Mouse (Mus musculus): ENCODE measurements around the gene Ralb. TPM values are rescaled to one million over a fixed set of nuclear protein-coding genes. Genes with fewer than 3 reads are reported as not detected.
A peak's percentile ranks its signal among the peaks of the same experiment; 100 is the strongest.

Ralb gene
- polyA plus RNA-seq, 1 experiment from 2014 or later: 96.8 TPM

DNA sequence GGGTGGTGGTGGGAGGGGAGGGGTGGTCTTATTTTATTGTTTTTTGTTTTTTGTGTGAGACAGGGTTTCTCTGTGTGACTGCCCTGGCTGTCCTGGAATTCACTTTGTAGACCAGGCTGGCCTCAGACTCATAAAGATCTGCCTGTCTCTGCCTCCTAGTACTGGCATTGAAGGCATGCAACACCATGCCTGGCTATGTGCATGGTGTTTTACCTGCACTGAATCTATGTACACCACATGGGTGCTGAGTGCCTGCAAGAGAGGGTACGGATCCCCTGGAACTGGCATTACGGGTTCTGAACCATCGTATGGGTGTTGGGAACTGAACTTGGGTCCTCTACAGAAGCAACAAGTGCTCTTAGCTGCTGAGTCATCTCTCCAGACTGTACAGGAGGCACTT lies 1.4 kb upstream of the Ralb start:
- ATAC-seq (ENCODE audit: low read depth) (no peak), DNase-seq (ENCODE audit: low spot score) (no peak)
- Histone ChIP-seq H3K4me2 (ENCODE audit: low read depth, low read length) (no peak overlapping the region), H3K36me3 (ENCODE audit: control insufficient read depth, insufficient read depth, low read length) (0 out of 2 replicates have a peak, but pooled peaks cover under 1% of the 10 kb centered on the region), H3K27ac (replicated peaks; ENCODE audit: low read depth, low read length) (no peak overlapping the region), H3K27me3 (replicated peaks; ENCODE audit: control insufficient read depth, insufficient read depth, low read length) (no peaks in the 10 kb centered on the region), H3K9me3 (ENCODE audit: control insufficient read depth, low read length) (no peaks in the 10 kb centered on the region), H3K4me1 (ENCODE audit: control insufficient read depth, insufficient read depth, low read length) (peaks cover 22% of the 10 kb centered on the region), H3K4me3 (ENCODE audit: low read depth, low read length) (no peak overlapping the region), H3K9ac (ENCODE audit: low read depth, low read length) (no peak overlapping the region)
- 89% methylated on average over 3 of the region's 3 CpGs for WGBS

DNA sequence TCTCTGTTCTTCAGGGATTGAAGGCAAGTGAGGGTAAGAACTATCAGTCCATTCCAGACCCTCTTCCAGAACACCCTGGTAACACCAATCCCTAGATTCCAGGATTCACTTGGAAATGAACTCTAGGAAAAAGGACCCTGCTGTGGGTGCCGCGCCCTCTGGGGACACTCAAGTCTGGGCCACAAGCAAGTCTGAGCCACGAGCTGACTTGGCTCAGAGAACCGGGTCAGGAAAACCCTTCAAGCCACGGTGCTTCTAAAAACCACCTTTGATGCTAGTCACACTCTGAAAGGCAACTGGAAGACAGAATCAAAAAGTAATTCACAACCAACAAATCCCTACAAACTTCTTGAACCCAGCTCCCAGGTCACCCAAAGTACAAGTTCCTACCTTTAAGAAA lies 786 bp downstream of the Ralb start:
- Histone ChIP-seq H3K4me3 (ENCODE audit: low read depth, low read length) (peak overlapping the region; percentile 78), H3K9ac (ENCODE audit: low read depth, low read length) (peak overlapping the region; percentile 85), H3K9me3 (ENCODE audit: control insufficient read depth, low read length) (no peaks in the 10 kb centered on the region), H3K4me2 (ENCODE audit: low read depth, low read length) (peak overlapping the region; percentile 84), H3K36me3 (ENCODE audit: control insufficient read depth, insufficient read depth, low read length) (peaks cover 5% of the 10 kb centered on the region; the same call in 1 of the 2 replicates), H3K4me1 (ENCODE audit: control insufficient read depth, insufficient read depth, low read length) (peaks cover 19% of the 10 kb centered on the region), H3K27me3 (replicated peaks; ENCODE audit: control insufficient read depth, insufficient read depth, low read length) (no peaks in the 10 kb centered on the region), H3K27ac (replicated peaks; ENCODE audit: low read depth, low read length) (no peak overlapping the region)
- no peak for DNase-seq (ENCODE audit: low spot score)
- no peak for ATAC-seq (ENCODE audit: low read depth)
- WGBS: 16% methylated on average over 5 of the region's 5 CpGs

DNA sequence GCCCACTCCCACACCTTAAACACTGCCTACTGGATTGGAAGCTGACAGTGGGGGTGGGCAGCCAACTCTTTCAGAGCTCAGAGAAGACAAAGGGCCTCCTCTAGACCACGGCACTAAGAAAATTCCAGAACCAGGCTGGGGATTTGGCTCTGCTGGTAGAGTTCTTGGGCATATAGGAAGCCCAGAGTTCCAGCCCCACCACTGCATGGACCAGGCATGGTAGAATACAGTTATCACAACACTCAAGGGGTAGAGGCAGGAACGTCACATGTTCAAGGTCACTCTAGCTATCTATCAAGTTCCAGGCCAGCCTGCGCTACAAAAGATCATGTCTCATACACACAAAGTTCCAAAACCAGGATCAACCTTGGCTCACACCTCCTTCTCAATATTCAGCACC lies 1.4 kb downstream of the Ralb start:
- Histone ChIP-seq H3K9me3 (ENCODE audit: control insufficient read depth, low read length) (no peaks in the 10 kb centered on the region), H3K4me3 (ENCODE audit: low read depth, low read length) (peak overlapping the region; percentile 78), H3K27ac (replicated peaks; ENCODE audit: low read depth, low read length) (no peak overlapping the region), H3K36me3 (ENCODE audit: control insufficient read depth, insufficient read depth, low read length) (peaks cover 5% of the 10 kb centered on the region; the same call in 1 of the 2 replicates), H3K9ac (ENCODE audit: low read depth, low read length) (peak overlapping the region; percentile 85; the same call in 1 of the 2 replicates), H3K4me2 (ENCODE audit: low read depth, low read length) (peak overlapping the region; percentile 84), H3K27me3 (replicated peaks; ENCODE audit: control insufficient read depth, insufficient read depth, low read length) (no peaks in the 10 kb centered on the region), H3K4me1 (ENCODE audit: control insufficient read depth, insufficient read depth, low read length) (peaks cover 19% of the 10 kb centered on the region)
- WGBS: 79% methylated on average over 3 of the region's 3 CpGs
- ATAC-seq (ENCODE audit: low read depth): no peak
- DNase-seq (ENCODE audit: low spot score): no peak

DNA sequence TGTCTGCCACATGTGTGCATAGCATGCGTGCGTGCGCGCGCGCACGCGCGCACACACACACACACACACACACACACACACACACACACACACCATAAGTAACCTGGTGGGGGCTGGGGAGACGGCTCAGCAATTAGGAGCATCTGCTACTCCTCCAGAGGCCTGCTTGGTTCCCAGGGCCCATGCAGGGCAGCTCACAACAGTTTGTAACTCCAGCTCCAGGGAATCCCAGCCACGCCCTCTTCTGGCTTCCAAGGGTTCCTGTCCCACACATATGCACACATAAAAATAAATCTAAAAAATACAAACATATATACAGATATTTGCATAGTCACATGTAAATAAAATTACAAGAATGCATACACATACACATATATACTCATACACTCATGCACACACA lies 1.9 kb downstream of the Ralb start:
- Histone ChIP-seq H3K9me3 (ENCODE audit: control insufficient read depth, low read length) (no peaks in the 10 kb centered on the region), H3K36me3 (ENCODE audit: control insufficient read depth, insufficient read depth, low read length) (peaks cover 5% of the 10 kb centered on the region; the same call in 1 of the 2 replicates), H3K27me3 (replicated peaks; ENCODE audit: control insufficient read depth, insufficient read depth, low read length) (no peaks in the 10 kb centered on the region), H3K9ac (ENCODE audit: low read depth, low read length) (no peak overlapping the region), H3K27ac (replicated peaks; ENCODE audit: low read depth, low read length) (no peak overlapping the region), H3K4me3 (ENCODE audit: low read depth, low read length) (peak overlapping the region; percentile 78; the same call in 1 of the 2 replicates), H3K4me1 (ENCODE audit: control insufficient read depth, insufficient read depth, low read length) (peaks cover 19% of the 10 kb centered on the region), H3K4me2 (ENCODE audit: low read depth, low read length) (peak overlapping the region; percentile 84)
- WGBS: 89% methylated on average over 11 of the region's 11 CpGs
- DNase-seq (ENCODE audit: low spot score): no peak
- ATAC-seq (ENCODE audit: low read depth): no peak

DNA sequence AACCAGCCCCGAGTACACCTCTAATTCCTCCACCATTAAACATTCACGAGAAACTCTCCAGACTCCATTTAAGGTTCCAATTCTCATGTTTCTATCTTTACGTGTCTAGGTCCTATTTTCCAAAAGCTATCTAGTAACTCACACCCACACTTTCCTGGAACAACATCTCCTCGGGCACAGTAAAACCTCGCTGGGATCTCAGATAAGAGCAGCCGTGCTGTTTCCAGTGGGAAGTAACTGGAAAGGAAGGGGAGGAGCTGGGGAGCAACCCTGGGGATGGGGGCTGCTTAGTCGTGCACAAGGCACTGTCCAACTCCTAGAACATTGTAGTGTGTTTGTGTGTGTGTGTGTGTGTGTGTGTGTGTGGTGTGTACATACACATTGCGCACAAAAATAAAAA lies 2.7 kb downstream of the Ralb start:
- no peak overlapping the region for H3K4me2 ChIP-seq (ENCODE audit: low read depth, low read length)
- no peak overlapping the region for H3K27ac ChIP-seq (replicated peaks; ENCODE audit: low read depth, low read length)
- WGBS: 80% methylated on average over 8 of the region's 8 CpGs
- no peaks in the 10 kb centered on the region for H3K27me3 ChIP-seq (replicated peaks; ENCODE audit: control insufficient read depth, insufficient read depth, low read length)
- ATAC-seq (ENCODE audit: low read depth): no peak
- DNase-seq (ENCODE audit: low spot score): no peak
- peaks cover 5% of the 10 kb centered on the region; the same call in 1 of the 2 replicates for H3K36me3 ChIP-seq (ENCODE audit: control insufficient read depth, insufficient read depth, low read length)
- H3K9me3 ChIP-seq (ENCODE audit: control insufficient read depth, low read length): no peaks in the 10 kb centered on the region
- H3K4me1 ChIP-seq (ENCODE audit: control insufficient read depth, insufficient read depth, low read length): peaks cover 19% of the 10 kb centered on the region
- H3K4me3 ChIP-seq (ENCODE audit: low read depth, low read length): no peak overlapping the region
- H3K9ac ChIP-seq (ENCODE audit: low read depth, low read length): no peak overlapping the region

DNA sequence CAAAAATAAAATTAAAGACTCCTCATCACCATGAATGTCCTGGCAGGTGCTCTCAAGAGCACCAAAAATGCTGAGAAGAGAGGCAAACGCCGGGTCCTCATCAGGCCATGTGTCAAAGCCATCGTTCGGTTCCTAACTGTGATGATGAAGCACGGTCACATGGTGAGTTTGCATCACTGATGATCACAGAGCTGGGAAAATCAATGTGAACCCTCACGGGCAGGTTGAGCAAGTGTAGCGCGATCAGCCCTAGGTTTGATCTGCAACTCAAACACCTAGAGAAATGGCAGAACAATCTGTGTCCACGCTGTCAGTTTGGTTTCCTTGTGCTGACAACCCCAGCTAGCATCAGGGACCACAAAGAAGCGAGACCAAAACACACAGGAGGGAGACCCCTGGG lies 5.1 kb downstream of the Ralb start:
- Histone ChIP-seq H3K9ac (ENCODE audit: low read depth, low read length) (no peak overlapping the region), H3K27me3 (replicated peaks; ENCODE audit: control insufficient read depth, insufficient read depth, low read length) (no peaks in the 10 kb centered on the region), H3K27ac (replicated peaks; ENCODE audit: low read depth, low read length) (no peak overlapping the region), H3K36me3 (ENCODE audit: control insufficient read depth, insufficient read depth, low read length) (peaks cover 5% of the 10 kb centered on the region; the same call in 1 of the 2 replicates), H3K4me1 (ENCODE audit: control insufficient read depth, insufficient read depth, low read length) (peaks cover 13% of the 10 kb centered on the region), H3K4me2 (ENCODE audit: low read depth, low read length) (no peak overlapping the region), H3K9me3 (ENCODE audit: control insufficient read depth, low read length) (no peaks in the 10 kb centered on the region), H3K4me3 (ENCODE audit: low read depth, low read length) (no peak overlapping the region)
- DNase-seq (ENCODE audit: low spot score) (no peak), ATAC-seq (ENCODE audit: low read depth) (no peak)
- 92% methylated on average over 10 of the region's 10 CpGs for WGBS

DNA sequence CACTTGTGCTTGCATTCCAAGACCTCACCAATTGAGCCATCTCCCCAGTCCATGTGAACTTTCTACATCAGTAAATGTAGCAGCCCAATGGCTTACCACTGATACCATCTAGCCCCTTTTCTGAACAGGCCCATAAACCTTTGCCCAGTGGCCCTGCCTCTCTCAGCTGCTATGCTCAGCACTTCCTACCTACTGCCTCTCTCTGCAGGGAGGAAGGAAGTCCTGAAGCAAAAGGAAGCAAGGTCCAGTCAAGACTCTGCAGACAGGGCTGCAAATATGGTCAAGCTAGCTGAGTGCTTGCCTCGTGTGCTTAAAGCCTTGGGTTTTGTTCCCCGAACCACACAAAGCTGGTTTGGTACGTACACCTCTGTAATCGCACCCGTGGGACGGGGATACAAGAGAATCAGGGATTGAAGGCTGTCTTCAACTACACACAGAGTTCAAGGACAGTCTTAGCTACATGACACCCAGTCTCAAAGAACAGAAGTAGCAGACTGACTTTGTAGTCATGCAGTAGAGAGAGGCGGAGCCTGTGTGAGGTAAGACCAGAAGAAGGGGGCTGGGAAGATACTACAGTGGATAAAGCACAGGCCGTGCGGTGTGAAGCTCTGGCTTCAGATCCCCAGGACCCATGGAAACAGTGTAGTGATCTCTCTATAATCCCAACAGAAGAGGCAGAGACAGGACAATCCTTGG lies 5.9 kb downstream of the Ralb start:
- H3K36me3 ChIP-seq (ENCODE audit: control insufficient read depth, insufficient read depth, low read length): peaks cover 5% of the 10 kb centered on the region; the same call in 1 of the 2 replicates
- H3K4me1 ChIP-seq (ENCODE audit: control insufficient read depth, insufficient read depth, low read length): peaks cover 12% of the 10 kb centered on the region
- H3K4me2 ChIP-seq (ENCODE audit: low read depth, low read length): no peak overlapping the region
- H3K9me3 ChIP-seq (ENCODE audit: control insufficient read depth, low read length): no peaks in the 10 kb centered on the region
- H3K9ac ChIP-seq (ENCODE audit: low read depth, low read length): no peak overlapping the region
- no peak overlapping the region for H3K4me3 ChIP-seq (ENCODE audit: low read depth, low read length)
- ATAC-seq (ENCODE audit: low read depth): no peak
- no peak for DNase-seq (ENCODE audit: low spot score)
- no peaks in the 10 kb centered on the region for H3K27me3 ChIP-seq (replicated peaks; ENCODE audit: control insufficient read depth, insufficient read depth, low read length)
- 88% methylated on average over 9 of the region's 9 CpGs for WGBS
- no peak overlapping the region for H3K27ac ChIP-seq (replicated peaks; ENCODE audit: low read depth, low read length)

DNA sequence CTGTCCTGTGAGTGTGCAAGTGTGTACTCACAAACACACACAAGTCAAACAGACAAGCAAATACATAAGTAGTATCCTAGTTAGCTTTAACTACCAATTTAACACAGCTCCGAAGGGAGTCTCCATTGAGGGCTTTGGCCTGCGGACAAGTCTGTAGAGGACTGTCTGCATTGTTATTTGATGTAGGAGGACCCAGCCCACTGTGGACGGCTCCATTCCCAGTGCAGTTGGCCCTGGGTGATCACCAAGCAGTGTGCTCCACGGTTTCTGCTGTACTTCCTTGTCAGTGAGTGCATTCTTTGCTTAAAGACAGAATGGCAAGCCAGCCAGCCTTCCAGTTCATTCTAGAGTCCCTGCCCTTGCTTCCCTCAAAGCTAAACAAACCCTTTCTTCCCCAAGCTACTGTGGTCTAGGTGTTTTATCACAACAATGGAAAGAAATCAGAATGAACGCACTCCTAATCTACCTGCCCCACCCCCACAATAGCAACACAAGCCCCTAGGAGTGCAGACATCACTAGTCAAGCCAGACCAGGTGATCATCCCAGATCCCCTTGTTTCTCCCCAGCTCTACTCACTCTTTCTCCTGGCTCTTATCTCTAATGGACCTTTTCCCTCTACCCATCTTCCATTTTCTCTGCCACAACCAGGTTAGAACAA lies 7.1 kb downstream of the Ralb start:
- no peaks in the 10 kb centered on the region for H3K9me3 ChIP-seq (ENCODE audit: control insufficient read depth, low read length)
- WGBS: 77% methylated on average over 5 of the region's 5 CpGs
- no peak overlapping the region for H3K9ac ChIP-seq (ENCODE audit: low read depth, low read length)
- peaks cover 5% of the 10 kb centered on the region; the same call in 1 of the 2 replicates for H3K36me3 ChIP-seq (ENCODE audit: control insufficient read depth, insufficient read depth, low read length)
- DNase-seq (ENCODE audit: low spot score): no peak
- H3K4me1 ChIP-seq (ENCODE audit: control insufficient read depth, insufficient read depth, low read length): peaks cover under 1% of the 10 kb centered on the region
- no peaks in the 10 kb centered on the region for H3K27me3 ChIP-seq (replicated peaks; ENCODE audit: control insufficient read depth, insufficient read depth, low read length)
- no peak overlapping the region for H3K27ac ChIP-seq (replicated peaks; ENCODE audit: low read depth, low read length)
- H3K4me3 ChIP-seq (ENCODE audit: low read depth, low read length): no peak overlapping the region
- H3K4me2 ChIP-seq (ENCODE audit: low read depth, low read length): no peak overlapping the region
- ATAC-seq (ENCODE audit: low read depth): no peak

All from embryonic facial prominence, embryonic 14.5 days (tissue).